Mouse (Mus musculus): ENCODE measurements at regions not wholly inside any gene's neighbourhood (a gene's known extent, or its start where the extent isn't known, plus 50 kb on each side); places are given as distances from the start of the nearest gene placed in this dataset.

DNA sequence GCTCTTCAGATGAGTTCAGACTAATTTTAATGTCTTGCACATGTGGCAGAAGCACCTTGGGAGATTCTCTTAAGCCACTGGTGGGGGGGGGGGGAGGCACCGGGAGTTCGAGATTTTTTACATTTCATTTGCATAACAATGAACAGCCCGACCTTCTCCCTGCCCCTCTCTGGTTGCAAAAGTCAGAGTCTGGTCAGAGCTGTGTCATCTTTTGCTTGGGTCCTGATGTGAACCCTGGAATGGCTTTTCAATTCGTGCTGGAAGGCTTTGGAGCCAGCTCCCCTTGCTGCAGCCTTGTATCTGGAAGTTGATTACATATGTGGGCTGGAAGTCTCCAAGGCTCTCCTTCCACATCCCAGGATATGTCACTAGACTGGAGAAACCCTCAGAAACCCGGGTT is 365.7 kb upstream of the Tbx3 start:
- no peak for TF ChIP-seq CTCF (IDR thresholded peaks at IDR 0.05; ENCODE audit: low read depth, low read length)
- TF ChIP-seq POLR2A (IDR thresholded peaks at IDR 0.05; ENCODE audit: insufficient read depth, low read length), result no peak

Measured in ES-Bruce4 (cell line).